Mouse (Mus musculus) kidney, postnatal 10 days (tissue): ENCODE results near the gene Gm9767.

ENCODE experiments used
- DNase-seq: peaks from one replicate; pipeline ENCODE4 v3.0.0; 2021; ENCODE audit warnings: mixed read lengths

Gm9767 gene

DNA sequence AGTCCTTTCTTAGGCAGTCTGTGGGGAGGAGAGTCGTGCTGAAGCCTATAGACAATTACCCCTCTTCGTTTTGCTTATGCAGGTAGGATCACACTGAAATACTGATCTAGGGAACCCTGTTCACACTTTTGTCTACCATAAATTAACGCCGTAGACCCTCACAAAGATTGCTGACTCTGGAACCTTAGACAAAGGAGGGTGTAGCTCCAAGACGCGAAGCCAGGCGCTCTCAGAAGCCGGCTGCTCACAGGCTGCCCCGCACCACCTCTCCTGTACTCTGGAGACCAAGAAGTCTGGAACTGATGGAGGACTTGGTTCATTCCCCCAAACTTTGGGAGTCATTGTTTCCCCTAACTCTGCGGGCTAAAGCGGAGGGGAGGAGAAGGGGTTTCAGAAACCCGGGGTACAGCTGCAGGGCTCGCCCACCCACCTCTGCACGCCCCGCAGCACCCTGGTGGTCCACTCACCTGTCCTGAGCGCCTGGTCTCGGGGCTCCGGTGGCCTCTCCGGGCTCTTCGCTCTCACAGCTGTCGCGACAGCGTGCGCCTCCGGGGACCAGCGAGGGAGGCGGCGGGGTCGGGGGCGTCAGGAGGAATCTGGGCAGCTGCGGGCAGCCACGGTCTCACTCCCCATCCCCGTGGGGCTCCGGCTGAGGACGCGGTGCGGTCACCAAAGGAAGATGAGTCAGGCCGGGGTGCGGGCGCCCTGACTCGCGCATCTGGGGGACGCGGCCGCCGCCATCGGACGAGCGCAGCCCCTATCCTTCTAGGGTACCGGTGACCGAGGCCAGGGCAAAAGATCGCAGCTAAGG is at the start of gene Gm9767:
TSS of gene Gm9767 (plus strand) at position 585 of the 811 bp plus-strand sequence.
- peak; percentile 22 for DNase-seq

- DNase-seq = no peak
These were observed 43.1 kb upstream of the Gm9767 start for GRCm38 (mm10) chr10:26034931-26035330.

DNA sequence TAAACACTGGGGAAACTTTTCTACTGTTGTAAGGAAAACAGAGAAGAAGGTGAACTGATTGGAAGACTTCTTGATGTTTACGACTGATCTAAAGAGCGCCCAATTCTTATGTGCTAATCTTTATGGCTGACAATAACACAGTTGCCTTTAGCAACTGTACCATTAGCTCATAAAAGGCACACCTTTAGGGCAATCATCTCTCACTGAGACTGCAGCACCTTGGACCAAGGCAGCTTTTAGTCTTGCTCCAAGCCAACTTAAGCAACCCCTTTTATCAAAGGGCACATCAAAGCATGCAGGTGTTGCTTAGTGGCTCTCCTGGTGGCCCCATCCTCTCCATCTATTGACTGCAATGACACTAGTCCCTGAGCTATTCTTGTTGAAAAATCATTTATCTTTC is 26.9 kb upstream of the Gm9767 start:
- DNase-seq = no peak

- no peak for DNase-seq
These were observed 18.3 kb upstream of the Gm9767 start for GRCm38 (mm10) chr10:26059662-26060307.

- DNase-seq = no peak
These were observed 15.0 kb upstream of the Gm9767 start for GRCm38 (mm10) chr10:26063071-26063470.

DNA sequence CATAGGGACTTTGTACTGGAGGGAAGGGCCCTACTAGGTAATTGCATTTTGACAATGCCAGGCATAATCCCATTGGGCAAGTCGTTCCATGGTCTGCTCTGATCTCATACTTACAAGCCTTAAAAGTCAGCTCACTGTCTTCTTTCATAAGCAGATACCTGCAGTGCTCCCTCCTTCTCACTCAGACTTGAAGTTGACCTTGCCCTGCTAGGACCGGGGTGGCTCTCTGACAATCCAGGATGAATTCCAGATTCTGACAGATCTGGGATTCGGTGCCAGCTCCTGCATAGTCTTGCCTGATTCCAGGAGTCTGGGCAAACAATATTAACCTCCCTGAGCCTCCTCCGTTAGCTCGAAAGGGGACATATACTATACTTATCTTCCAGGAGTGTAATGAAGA is 6.1 kb upstream of the Gm9767 start:
- no peak for DNase-seq

DNA sequence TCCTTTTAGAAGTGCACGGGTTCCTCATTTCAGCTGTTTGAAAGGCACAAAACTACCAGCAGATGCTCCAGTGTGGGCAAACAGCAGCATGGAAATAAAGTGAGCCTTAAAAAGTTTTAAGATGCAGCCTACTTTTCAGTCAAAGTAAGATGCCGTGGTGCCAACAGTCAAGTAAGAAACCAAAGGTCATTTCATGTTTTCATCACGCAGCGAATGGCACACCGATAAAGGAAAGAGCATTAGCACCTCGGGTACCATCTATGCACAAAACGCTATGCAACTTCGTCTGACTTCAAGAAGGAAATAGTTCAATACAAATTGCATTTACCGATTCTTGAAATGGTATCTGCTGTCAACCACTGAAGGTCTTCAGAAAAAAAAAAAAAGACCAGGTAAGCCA is 1.1 kb upstream of the Gm9767 start:
- DNase-seq = no peak

DNA sequence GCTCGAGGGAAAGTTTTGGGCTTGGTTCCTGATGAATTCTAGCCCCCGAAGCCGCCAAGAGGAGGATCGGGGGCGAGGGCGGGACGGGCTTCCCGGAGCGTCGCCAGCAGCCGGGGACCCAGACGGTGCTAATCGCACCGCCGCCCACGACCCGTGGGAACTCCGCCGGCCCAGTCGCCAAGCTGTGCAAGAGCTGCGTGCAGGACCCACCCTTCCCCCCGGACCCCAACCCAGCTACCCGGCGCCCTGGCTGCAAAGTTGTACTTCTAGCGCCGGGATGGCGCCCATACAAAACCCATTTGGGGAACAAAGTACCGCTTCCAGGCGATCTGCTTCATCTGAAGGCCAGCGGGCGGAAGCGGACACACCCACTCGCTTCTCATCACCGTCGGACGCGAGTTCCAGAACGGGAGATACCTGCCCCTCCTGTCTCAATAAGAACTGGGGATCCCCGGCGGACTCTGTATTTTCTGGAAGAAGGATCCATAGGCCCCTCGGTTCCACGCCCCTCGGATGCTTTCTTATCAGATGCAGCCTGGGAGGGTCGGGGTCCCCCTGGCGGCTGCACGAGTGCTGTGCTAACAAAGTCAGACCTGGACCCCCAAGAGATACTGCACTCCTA is 577 bp downstream of the Gm9767 start, which contains the start of gene Tmem200a:
TSS of gene Tmem200a (minus strand) at position 532 of the 622 bp plus-strand sequence.
- peak; percentile 82 for DNase-seq

- no peak for DNase-seq
These were observed 1.6 kb downstream of the Gm9767 start for GRCm38 (mm10) chr10:26079678-26080077.

DNA sequence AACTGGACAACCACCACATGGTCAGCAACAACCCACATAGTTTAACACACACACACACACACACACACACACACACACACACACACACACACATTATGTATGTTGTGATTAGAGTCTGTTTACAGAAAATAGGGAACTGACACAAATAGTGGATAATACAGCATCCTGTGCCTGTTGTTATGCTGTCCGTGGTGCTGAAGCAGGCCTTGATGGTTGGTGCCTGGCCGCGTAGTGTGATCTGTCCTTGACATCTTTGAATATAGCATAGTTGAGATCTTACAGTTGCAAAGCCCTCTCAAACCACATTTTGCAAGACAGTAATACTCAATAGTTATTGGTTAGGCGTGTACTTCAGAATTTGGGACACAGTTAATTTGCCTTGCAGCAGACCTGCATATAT is 4.0 kb downstream of the Gm9767 start:
- peak; percentile 42 for DNase-seq

GRCm38 (mm10) chr10:26103330-26103982 is 25.4 kb downstream of the Gm9767 start:
- DNase-seq = no peak

GRCm38 (mm10) chr10:26114409-26114808 is 36.4 kb downstream of the Gm9767 start:
- DNase-seq = no peak

DNA sequence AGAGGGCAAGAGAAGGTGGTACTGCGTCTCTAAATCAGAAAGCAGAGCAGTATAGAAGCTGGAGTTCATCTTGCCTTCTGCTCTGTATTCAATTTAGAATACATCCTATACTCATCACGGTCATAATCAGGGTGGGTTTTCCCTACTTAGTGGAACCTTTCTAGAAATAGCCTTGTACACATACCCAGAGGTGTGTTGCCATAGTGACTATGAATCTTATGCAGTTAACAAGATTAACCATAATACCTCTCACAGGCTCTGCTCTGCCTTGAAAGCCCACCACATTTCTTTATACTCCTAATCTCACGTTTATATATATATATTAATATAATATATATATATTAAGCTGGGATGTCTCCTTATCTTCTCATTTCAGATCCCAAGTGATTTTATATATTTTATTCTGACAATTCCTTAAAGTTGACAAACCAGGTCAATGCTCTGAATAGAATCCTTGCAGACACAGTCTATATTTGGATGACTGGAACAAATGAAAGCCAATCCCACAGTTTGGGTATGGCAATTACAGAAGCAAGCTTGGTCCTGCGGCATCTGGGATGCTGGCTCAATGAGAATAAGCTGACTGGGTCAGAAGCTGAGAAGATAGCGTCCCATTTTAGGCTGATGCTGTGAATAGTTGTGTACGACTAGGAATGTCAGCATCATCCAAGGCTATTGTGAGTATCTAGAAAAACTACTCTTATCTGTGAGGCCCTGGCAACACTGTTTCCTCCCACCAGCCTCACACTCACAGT is 41.2 kb downstream of the Gm9767 start:
- no peak for DNase-seq

DNA sequence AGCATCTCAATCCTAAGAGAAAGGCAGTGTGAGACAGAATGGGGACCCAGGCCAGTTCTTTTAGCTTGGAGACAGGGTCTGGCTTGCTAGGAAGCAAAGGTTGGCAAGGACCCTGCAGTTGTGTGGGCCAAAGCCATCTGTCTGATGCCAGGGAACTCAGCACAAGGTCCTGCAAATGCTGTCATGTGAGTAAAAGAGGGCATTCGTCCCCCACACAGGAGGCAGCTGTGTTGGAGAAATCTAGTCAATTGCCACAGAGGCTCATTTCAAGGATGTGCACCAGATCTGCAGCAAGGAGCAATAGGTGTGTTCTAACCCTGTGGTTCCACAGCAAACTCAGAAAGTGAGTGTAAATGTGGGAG is 41.7 kb downstream of the Gm9767 start:
- DNase-seq = no peak
